Mouse (Mus musculus) kidney, adult 2 months (tissue): ENCODE measurements at regions not wholly inside any gene's neighbourhood (a gene's known extent, or its start where the extent isn't known, plus 50 kb on each side); places are given as distances from the start of the nearest gene placed in this dataset.

Experiments used
- DNase-seq: peaks from one replicate; pipeline ENCODE4 v3.0.0; 2021
- H3K27ac ChIP-seq: fragments of 200-500 bp; 2 replicates; pipeline ENCODE4 v1.5.1; 2012; ENCODE audit warnings: low read depth, low read length, control low read depth, inconsistent platforms; ENCODE audit not compliant: insufficient read depth
- H3K27me3 ChIP-seq: fragments of 200-500 bp; replicated peaks from 2 replicates; pipeline ENCODE4 v1.6.1; 2012; ENCODE audit warnings: mild to moderate bottlenecking, moderate library complexity, low read length, inconsistent platforms; ENCODE audit not compliant: control insufficient read depth, insufficient read depth
- H3K36me3 ChIP-seq: fragments of 200-500 bp; 2 replicates; pipeline ENCODE4 v1.6.1; 2012; ENCODE audit warnings: mild to moderate bottlenecking, moderate library complexity, low read length, inconsistent platforms; ENCODE audit not compliant: control insufficient read depth, insufficient read depth
- H3K4me1 ChIP-seq: fragments of 200-500 bp; 2 replicates; pipeline ENCODE4 v1.6.1; 2011; ENCODE audit warnings: low read length; ENCODE audit not compliant: control insufficient read depth, insufficient read depth
- H3K4me3 ChIP-seq: fragments of 200-500 bp; 2 replicates; pipeline ENCODE4 v1.5.1; 2011; ENCODE audit warnings: mild to moderate bottlenecking, low read depth, low read length, control low read depth; ENCODE audit not compliant: insufficient read depth
- CTCF ChIP-seq: fragments of 200-500 bp; conservative IDR thresholded peaks from 2 replicates; pipeline ENCODE4 v1.5.1; 2011; ENCODE audit warnings: low read depth, mild to moderate bottlenecking, control low read depth, low read length, moderate library complexity, mixed read lengths; ENCODE audit not compliant: insufficient read depth, insufficient read length
- POLR2A ChIP-seq: fragments of 200-500 bp; IDR thresholded peaks from one replicate; pipeline ENCODE4 v1.6.1; 2011; ENCODE audit warnings: low read depth, low read length, control low read depth
- WGBS: fragments of 180-500 bp; shearing (Covaris S2); methylation state at CpG from one replicate; pipeline ENCODE4 v1.1.7; 2018; 5-methylcytosine and 5-hydroxymethylcytosine counted together

GRCm38 (mm10) chr11:23148048-23148596 is 107.7 kb upstream of the Xpo1 start:
- no peak overlapping the region for H3K27ac ChIP-seq
- H3K27me3 ChIP-seq, result no peaks in the 10 kb centered on the region
- H3K4me1 ChIP-seq, result no peaks in the 10 kb centered on the region
- WGBS, result 73% methylated on average over 8 of the region's 8 CpGs
- DNase-seq, result no peak
- TF ChIP-seq POLR2A (no peak), CTCF (no peak)
- H3K4me3 ChIP-seq, result no peak overlapping the region
- H3K36me3 ChIP-seq, result no peaks in the 10 kb centered on the region

- no peaks in the 10 kb centered on the region for H3K4me1 ChIP-seq
Observed at GRCm38 (mm10) chr11:23149556-23150244, 106.1 kb upstream of the Xpo1 start.

GRCm38 (mm10) chr11:23154851-23155250 is 101.0 kb upstream of the Xpo1 start:
- no peak for TF ChIP-seq CTCF
- no peak for TF ChIP-seq POLR2A
- Histone ChIP-seq H3K27ac (no peak overlapping the region), H3K36me3 (no peaks in the 10 kb centered on the region), H3K4me3 (no peak overlapping the region), H3K27me3 (no peaks in the 10 kb centered on the region), H3K4me1 (no peaks in the 10 kb centered on the region)
- 67% methylated on average over 1 of the region's 1 CpGs for WGBS
- DNase-seq, result no peak

More at GRCm38 (mm10) chr11:23149556-23150244, 106.1 kb upstream of the Xpo1 start:
- no peak overlapping the region for H3K4me3 ChIP-seq
- H3K36me3 ChIP-seq, result no peaks in the 10 kb centered on the region
- H3K27me3 ChIP-seq, result no peaks in the 10 kb centered on the region
- no peak overlapping the region for H3K27ac ChIP-seq
- TF ChIP-seq CTCF (0 out of 2 replicates have a peak, but pooled peaks have one; percentile 11), POLR2A (no peak)
- 75% methylated on average over 5 of the region's 5 CpGs for WGBS
- DNase-seq, result peak; percentile 63

GRCm38 (mm10) chr11:23168546-23169218 is 87.2 kb upstream of the Xpo1 start:
- no peak for DNase-seq
- H3K27me3 ChIP-seq, result no peaks in the 10 kb centered on the region
- H3K36me3 ChIP-seq, result no peaks in the 10 kb centered on the region
- 82% methylated on average over 12 of the region's 12 CpGs for WGBS
- H3K27ac ChIP-seq, result no peak overlapping the region
- no peak for TF ChIP-seq POLR2A
- TF ChIP-seq CTCF, result no peak
- H3K4me1 ChIP-seq, result no peaks in the 10 kb centered on the region
- H3K4me3 ChIP-seq, result no peak overlapping the region

GRCm38 (mm10) chr11:23169742-23170428 is 86.0 kb upstream of the Xpo1 start:
- H3K4me3 ChIP-seq, result no peak overlapping the region
- no peaks in the 10 kb centered on the region for H3K27me3 ChIP-seq
- WGBS, result 77% methylated on average over 3 of the region's 3 CpGs

GRCm38 (mm10) chr11:23170813-23171212 is 85.0 kb upstream of the Xpo1 start:
- Histone ChIP-seq H3K27me3 (no peaks in the 10 kb centered on the region), H3K27ac (no peak overlapping the region), H3K4me1 (no peaks in the 10 kb centered on the region), H3K36me3 (no peaks in the 10 kb centered on the region), H3K4me3 (no peak overlapping the region)
- TF ChIP-seq POLR2A, result no peak
- no peak for TF ChIP-seq CTCF
- no peak for DNase-seq
- WGBS, result 55% methylated on average over 2 of the region's 2 CpGs

More at GRCm38 (mm10) chr11:23169742-23170428, 86.0 kb upstream of the Xpo1 start:
- Histone ChIP-seq H3K27ac (no peak overlapping the region), H3K36me3 (no peaks in the 10 kb centered on the region), H3K4me1 (no peaks in the 10 kb centered on the region)
- DNase-seq, result no peak
- TF ChIP-seq CTCF, result no peak
- no peak for TF ChIP-seq POLR2A
